Mouse (Mus musculus): ENCODE measurements at regions not wholly inside any gene's neighbourhood (a gene's known extent, or its start where the extent isn't known, plus 50 kb on each side); places are given as distances from the start of the nearest gene placed in this dataset.

GRCm38 (mm10) chr3:149105709-149106450, 115.5 kb upstream of the Adgrl2 start:
- no peak for TF ChIP-seq CTCF (IDR thresholded peaks at IDR 0.05)
- Histone ChIP-seq H3K27ac (no peak overlapping the region), H3K4me3 (no peak overlapping the region)
- DNase-seq, result no peak
- intact Hi-C loops (cut with DNase I), result no loop called here

DNA sequence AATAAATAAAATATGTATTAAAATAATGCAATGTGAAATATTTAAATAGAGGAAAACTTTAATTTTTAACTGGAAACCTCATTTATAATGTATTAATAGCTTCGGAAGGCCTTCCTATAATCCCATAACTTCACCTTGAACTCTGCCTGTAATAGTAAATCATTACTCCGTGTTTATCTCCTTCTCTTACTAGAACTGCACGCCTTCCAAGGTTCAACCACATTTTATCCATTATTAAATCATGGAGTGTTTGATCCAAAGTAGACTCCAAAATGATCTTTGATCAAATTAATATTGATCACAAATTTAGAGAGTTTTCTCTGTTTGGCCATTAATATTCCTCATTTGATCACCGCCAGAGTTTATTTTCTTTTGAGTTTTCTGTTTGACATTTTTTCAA, 114.8 kb upstream of the Adgrl2 start:
- no peak overlapping the region for H3K27ac ChIP-seq
- intact Hi-C loops (cut with DNase I), result no loop called here
- H3K4me3 ChIP-seq, result no peak overlapping the region
- DNase-seq, result no peak
- no peak for TF ChIP-seq CTCF (IDR thresholded peaks at IDR 0.05)

GRCm38 (mm10) chr3:149104080-149104479, 113.7 kb upstream of the Adgrl2 start:
- TF ChIP-seq CTCF (IDR thresholded peaks at IDR 0.05), result no peak
- intact Hi-C loops (cut with DNase I), result no loop called here
- Histone ChIP-seq H3K27ac (no peak overlapping the region), H3K4me3 (no peak overlapping the region)
- DNase-seq, result no peak

- Histone ChIP-seq H3K4me3 (no peak overlapping the region), H3K27ac (no peak overlapping the region)
- no peak for TF ChIP-seq CTCF (IDR thresholded peaks at IDR 0.05)
- no peak for DNase-seq
- intact Hi-C loops (cut with DNase I), result no loop called here
These were observed 113.1 kb upstream of the Adgrl2 start for GRCm38 (mm10) chr3:149103469-149103868.

DNA sequence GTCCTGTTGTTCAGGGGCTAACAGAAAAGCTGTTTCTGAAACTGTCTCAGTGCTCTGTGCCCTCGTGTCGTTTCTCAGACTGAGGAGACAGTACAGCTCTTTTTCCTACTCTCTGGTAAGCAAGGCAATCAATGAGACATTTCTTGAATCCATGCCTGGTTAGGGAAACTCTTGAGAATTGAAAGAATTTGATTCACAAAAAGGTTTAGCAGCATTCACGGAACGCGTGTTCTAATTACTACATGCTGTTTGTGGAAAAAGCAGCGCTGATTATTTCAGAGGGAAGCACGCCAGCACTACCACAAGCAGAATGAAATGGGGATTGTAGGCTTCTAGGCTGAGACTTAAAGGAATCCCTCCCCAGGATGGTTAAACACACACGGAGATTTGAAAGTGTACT, 112.5 kb upstream of the Adgrl2 start:
- intact Hi-C loops (cut with DNase I), result no loop called here
- DNase-seq, result no peak
- H3K27ac ChIP-seq, result no peak overlapping the region
- TF ChIP-seq CTCF (IDR thresholded peaks at IDR 0.05), result no peak
- no peak overlapping the region for H3K4me3 ChIP-seq

GRCm38 (mm10) chr3:149101785-149102184, 111.4 kb upstream of the Adgrl2 start:
- H3K4me3 ChIP-seq, result no peak overlapping the region
- TF ChIP-seq CTCF (IDR thresholded peaks at IDR 0.05), result no peak
- no peak overlapping the region for H3K27ac ChIP-seq
- intact Hi-C loops (cut with DNase I), result no loop called here
- DNase-seq, result no peak

DNA sequence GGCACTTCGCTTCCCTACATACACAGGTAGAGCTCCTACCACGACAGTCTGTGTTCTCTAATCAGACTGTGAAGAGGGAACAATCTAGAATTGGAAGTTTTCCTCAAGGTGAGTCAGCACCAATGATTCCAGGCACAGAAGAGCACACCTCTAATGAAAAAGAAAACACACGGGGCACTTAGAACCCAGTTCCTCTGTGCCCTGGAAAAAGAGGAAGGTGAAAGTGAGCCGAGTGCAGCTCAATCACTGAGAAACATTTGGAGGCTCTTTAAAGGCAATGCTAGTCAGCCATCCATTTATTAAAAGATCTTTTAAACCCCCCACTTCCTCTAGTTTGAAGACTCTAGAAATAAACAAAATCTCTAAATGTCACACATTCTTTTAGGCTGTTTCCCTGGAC, 108.4 kb upstream of the Adgrl2 start:
- TF ChIP-seq CTCF (IDR thresholded peaks at IDR 0.05), result no peak
- Histone ChIP-seq H3K4me3 (no peak overlapping the region), H3K27ac (no peak overlapping the region)
- intact Hi-C loops (cut with DNase I), result no loop called here
- DNase-seq, result no peak

DNA sequence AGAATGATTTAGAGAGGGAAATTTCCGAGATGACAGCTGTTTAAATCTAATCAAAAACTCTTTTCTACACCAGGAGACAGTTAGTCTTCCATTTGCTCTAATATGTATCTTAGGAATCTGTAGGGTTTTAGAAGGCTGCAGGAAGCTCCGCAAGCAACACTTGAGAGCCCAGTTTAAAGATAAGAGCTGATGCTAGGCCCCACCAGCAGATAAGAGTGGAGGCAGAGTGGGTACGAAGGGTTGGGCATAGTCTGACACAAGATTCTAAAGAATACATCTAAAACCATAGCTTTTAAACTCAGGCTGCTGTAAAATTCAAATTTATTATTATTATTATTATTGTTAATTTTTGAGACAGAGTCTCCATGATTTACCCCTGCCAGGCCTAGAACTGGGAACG, 106.7 kb upstream of the Adgrl2 start:
- H3K4me3 ChIP-seq, result no peak overlapping the region
- intact Hi-C loops (cut with DNase I), result no loop called here
- no peak for DNase-seq
- no peak overlapping the region for H3K27ac ChIP-seq
- TF ChIP-seq CTCF (IDR thresholded peaks at IDR 0.05), result no peak

DNA sequence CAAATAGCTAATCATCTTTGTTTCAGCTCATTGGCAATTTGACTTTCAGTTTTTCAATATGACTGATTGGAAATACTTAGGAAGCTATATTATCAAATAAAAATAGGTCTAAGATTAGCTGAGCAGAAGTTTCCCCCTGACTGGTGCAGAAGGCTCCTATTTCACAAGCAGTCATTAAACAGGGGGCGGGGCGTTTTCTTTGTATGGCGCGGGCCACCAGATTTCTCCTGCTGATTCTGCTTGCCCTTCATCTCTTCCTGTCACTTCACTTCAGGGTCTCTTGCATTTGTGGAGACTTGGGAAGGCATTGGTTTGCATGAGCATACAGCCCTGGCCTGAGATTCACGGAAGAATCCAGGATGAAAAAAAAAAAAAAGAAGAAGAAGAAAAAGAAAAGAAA, 102.3 kb upstream of the Adgrl2 start:
- intact Hi-C loops (cut with DNase I), result no loop called here
- no peak overlapping the region for H3K4me3 ChIP-seq
- no peak for TF ChIP-seq CTCF (IDR thresholded peaks at IDR 0.05)
- H3K27ac ChIP-seq, result no peak overlapping the region
- DNase-seq, result no peak

GRCm38 (mm10) chr3:149090103-149090502, 99.7 kb upstream of the Adgrl2 start:
- Histone ChIP-seq H3K4me3 (no peak overlapping the region), H3K27ac (no peak overlapping the region)
- DNase-seq, result no peak
- intact Hi-C loops (cut with DNase I), result no loop called here
- TF ChIP-seq CTCF (IDR thresholded peaks at IDR 0.05), result no peak

- peak; percentile 19 for DNase-seq
- H3K4me3 ChIP-seq, result peak overlapping the region; percentile 63
- H3K27ac ChIP-seq, result no peak overlapping the region
- intact Hi-C loops (cut with DNase I), result no loop called here
- TF ChIP-seq CTCF (IDR thresholded peaks at IDR 0.05), result no peak
These were observed 98.3 kb upstream of the Adgrl2 start for GRCm38 (mm10) chr3:149088621-149089128.

- no peak for DNase-seq
- Histone ChIP-seq H3K4me3 (no peak overlapping the region), H3K27ac (no peak overlapping the region)
- no peak for TF ChIP-seq CTCF (IDR thresholded peaks at IDR 0.05)
- intact Hi-C loops (cut with DNase I), result no loop called here
These were observed 97.1 kb upstream of the Adgrl2 start for GRCm38 (mm10) chr3:149087488-149087887.

- TF ChIP-seq CTCF (IDR thresholded peaks at IDR 0.05), result no peak
- no peak for DNase-seq
- intact Hi-C loops (cut with DNase I), result no loop called here
- Histone ChIP-seq H3K27ac (no peak overlapping the region), H3K4me3 (no peak overlapping the region)
These were observed 96.3 kb upstream of the Adgrl2 start for GRCm38 (mm10) chr3:149086704-149087103.

GRCm38 (mm10) chr3:149086086-149086485, 95.7 kb upstream of the Adgrl2 start:
- Histone ChIP-seq H3K27ac (no peak overlapping the region), H3K4me3 (no peak overlapping the region)
- TF ChIP-seq CTCF (IDR thresholded peaks at IDR 0.05), result no peak
- intact Hi-C loops (cut with DNase I), result no loop called here
- no peak for DNase-seq

All from gastrocnemius, adult 2 months (tissue).